In genomic region chr9:62202331-62202730, GRCm38 (mm10) we compare ENCODE assay signal across 17 mouse cellular contexts.
DNase-seq lines count a peak whose midpoint lies in the region; TF ChIP-seq lines count a peak whose summit lies in the region.
"Had no signal": no experiment of that assay in that cellular context is flagged by ENCODE, and none has a peak within 500 bp of the region (broad histone marks: within the 10 kb centered on the region; RNA-seq: fewer than 3 reads in every experiment).

No protein-coding gene starts in this region.

- H3K27me3 ChIP-seq in limb, embryonic 10.5 days (ENCODE audit: low read depth, poor library complexity, severe bottlenecking) = no peaks in the 10 kb centered on the region
- H3K27me3 ChIP-seq: forebrain, embryonic 13.5 days; hindbrain, embryonic 12.5 days; hindbrain, embryonic 15.5 days had no signal

- no peak for TF ChIP-seq CTCF in gastrocnemius, adult 2 months (IDR thresholded peaks at IDR 0.05)

- in situ Hi-C loops in ES-E14 (cut with MboI; ENCODE audit: low sequenced_read_pairs in 2 of 2, unreplicated experiment in 2 of 2) = no loop called here

- peaks cover 0 to 12% of the 10 kb centered on the region in 2 experiments; a peak in 2 of 4 replicates for H3K4me1 ChIP-seq in ES-E14 (ENCODE audit: control insufficient read depth in 2 of 2, insufficient read depth in 2 of 2, low read length in 2 of 2, poor library complexity in 1 of 2)
- H3K4me1 ChIP-seq in limb, embryonic 10.5 days = peaks cover 25% of the 10 kb centered on the region
- H3K4me1 ChIP-seq: hindbrain, embryonic 12.5 days; hindbrain, embryonic 15.5 days had no signal

- no peaks in the 10 kb centered on the region for H3K36me3 ChIP-seq in ES-E14 (ENCODE audit: control insufficient read depth, insufficient read depth, low read length, poor library complexity, severe bottlenecking)
- H3K36me3 ChIP-seq in limb, embryonic 10.5 days = no peaks in the 10 kb centered on the region
- H3K36me3 ChIP-seq: forebrain, embryonic 10.5 days; hindbrain, embryonic 12.5 days; hindbrain, embryonic 15.5 days had no signal

- H3K4me3 ChIP-seq in gastrocnemius, adult 2 months = no peak overlapping the region
- H3K4me3 ChIP-seq in ES-E14 (ENCODE audit: insufficient read depth in 1 of 2, low read depth in 1 of 2, low read length in 2 of 2, poor library complexity in 1 of 2, severe bottlenecking in 1 of 2) = no peak overlapping the region
- no peak overlapping the region for H3K4me3 ChIP-seq in limb, embryonic 10.5 days
- H3K4me3 ChIP-seq: forebrain, embryonic 10.5 days; forebrain, embryonic 13.5 days; hindbrain, embryonic 12.5 days; hindbrain, embryonic 15.5 days had no signal

- no peak overlapping the region for H3K9ac ChIP-seq in ES-E14 (ENCODE audit: insufficient read depth, low read depth, low read length, poor library complexity, severe bottlenecking)
- H3K9ac ChIP-seq: forebrain, embryonic 13.5 days; hindbrain, embryonic 12.5 days; hindbrain, embryonic 15.5 days had no signal

- H3K9me3 ChIP-seq in ES-E14 (ENCODE audit: control insufficient read depth, insufficient read depth, low read depth, low read length) = no peaks in the 10 kb centered on the region
- no peaks in the 10 kb centered on the region for H3K9me3 ChIP-seq in limb, embryonic 10.5 days (replicated peaks)
- H3K9me3 ChIP-seq: forebrain, embryonic 13.5 days; hindbrain, embryonic 12.5 days; hindbrain, embryonic 15.5 days had no signal

- 84% methylated on average over 2 of the region's 2 CpGs for WGBS in limb, embryonic 10.5 days

- DNase-seq in gastrocnemius, adult 2 months = no peak
- DNase-seq in gastrocnemius, postnatal 14 days = no peak
- DNase-seq in ES-E14 (ENCODE audit: low read depth, low spot score) (peak; percentile 63), ZHBTc4 (ENCODE audit: low read depth, low spot score) (peak; percentile 92)
- no peak for DNase-seq in urinary bladder, adult 18-20 months (ENCODE audit: low spot score in 2 of 2)
- no peak for DNase-seq in limb, embryonic 10.5 days (ENCODE audit: low spot score)
- DNase-seq: adrenal gland, adult 8-10 months; adrenal gland, postnatal 25 days; cerebellum, adult 18-20 months; cerebellum, adult 9-10 months; cerebellum, postnatal 14 days; gastrocnemius, postnatal 25 days; heart, adult 18-20 months had no signal

- intact Hi-C loops in gastrocnemius, adult 2 months (cut with DNase I) = no loop called here
- intact Hi-C loops in gastrocnemius, postnatal 14 days (cut with DNase I; ENCODE audit: low total_unique reads) = no loop called here

- H3K27ac ChIP-seq in gastrocnemius, adult 2 months = peak overlapping the region; percentile 38; the same call in 1 of the 2 replicates
- H3K27ac ChIP-seq in ES-E14 (ENCODE audit: insufficient read depth, low read depth, low read length, poor library complexity, severe bottlenecking) = no peak overlapping the region; the same call in 1 of the 2 replicates
- no peak overlapping the region for H3K27ac ChIP-seq in limb, embryonic 10.5 days
- H3K27ac ChIP-seq: forebrain, embryonic 10.5 days; forebrain, embryonic 13.5 days; hindbrain, embryonic 12.5 days; hindbrain, embryonic 15.5 days had no signal

TF ChIP-seq in ES-E14, 5 proteins besides CTCF, POLR2A, EP300 and RAD21:
- no peak for TF ChIP-seq MAFK (IDR thresholded peaks at IDR 0.05; ENCODE audit: insufficient read depth, low read depth, low read length)
- TF ChIP-seq HCFC1 (IDR thresholded peaks at IDR 0.05; ENCODE audit: borderline replicate concordance, insufficient read depth, low read length) = no peak
- no peak for TF ChIP-seq ZNF384 (IDR thresholded peaks at IDR 0.05; ENCODE audit: low read depth, low read length)
- no peak for TF ChIP-seq ZC3H11A (IDR thresholded peaks at IDR 0.05; ENCODE audit: borderline replicate concordance, low read depth, low read length)
- TF ChIP-seq CHD2 (IDR thresholded peaks at IDR 0.05; ENCODE audit: low read depth, low read length) = no peak

Comparison
In these comparisons a context has a peak if more than half of its experiments do, and no peak if none do; other contexts are left out.
1. DNase-seq: peak in ES-E14 (single experiment) and ZHBTc4 (single experiment); none in gastrocnemius, adult 2 months (single experiment), gastrocnemius, postnatal 14 days (single experiment), urinary bladder, adult 18-20 months (0 of 2) and limb, embryonic 10.5 days (single experiment).